Mouse (Mus musculus) liver, embryonic 12.5 days (tissue): ENCODE data around the gene Xlr4c. TPM values are rescaled to one million over a fixed set of nuclear protein-coding genes. Genes with fewer than 3 reads are reported as not detected.
A peak's percentile ranks its signal among the peaks of the same experiment; 100 is the strongest.
"Not testable (repeated sequence)": the region's sequence is repeated elsewhere in the genome, so short reads cannot be mapped to it uniquely, and the experiment has no call there.

ENCODE experiments used
- ATAC-seq: fragments of 200-750 bp; cut with Nextera tagmentation; 2 replicates; pipeline ENCODE4 v1.8.0; 2017; ENCODE audit warnings: moderate number of reproducible peaks, mild to moderate bottlenecking, moderate library complexity
- H3K27ac ChIP-seq: fragments of 300-500 bp; sonication (generic); 2 replicates; pipeline ENCODE4 v1.5.1; 2016; ENCODE audit warnings: mild to moderate bottlenecking
- H3K27me3 ChIP-seq: fragments of 300-500 bp; sonication (generic); replicated peaks from 2 replicates; pipeline ENCODE4 v1.6.1; 2016; ENCODE audit warnings: mild to moderate bottlenecking, moderate library complexity
- H3K36me3 ChIP-seq: fragments of 300-500 bp; sonication (generic); 2 replicates; pipeline ENCODE4 v1.6.1; 2016; ENCODE audit warnings: mild to moderate bottlenecking, moderate library complexity
- H3K4me1 ChIP-seq: fragments of 300-500 bp; sonication (generic); 2 replicates; pipeline ENCODE4 v1.6.1; 2016
- H3K4me2 ChIP-seq: fragments of 300-500 bp; sonication (generic); 2 replicates; pipeline ENCODE4 v1.6.1; 2016; ENCODE audit warnings: mild to moderate bottlenecking, moderate library complexity
- H3K4me3 ChIP-seq: fragments of 300-500 bp; sonication (generic); 2 replicates; pipeline ENCODE4 v1.5.1; 2016; ENCODE audit warnings: mild to moderate bottlenecking, moderate library complexity
- H3K9ac ChIP-seq: fragments of 300-500 bp; sonication (generic); 2 replicates; pipeline ENCODE4 v1.6.1; 2016; ENCODE audit warnings: mild to moderate bottlenecking, moderate library complexity
- H3K9me3 ChIP-seq: fragments of 300-500 bp; sonication (generic); replicated peaks from 2 replicates; pipeline ENCODE4 v1.6.1; 2016; ENCODE audit warnings: mild to moderate bottlenecking, moderate library complexity
- WGBS: fragments of 180-500 bp; shearing (Covaris S2); methylation state at CpG from one replicate; pipeline ENCODE4 v1.1.7; 2016; ENCODE audit not compliant: insufficient replicate concordance; 5-methylcytosine and 5-hydroxymethylcytosine counted together
- polyA plus RNA-seq: library from polyadenylated mRNA; unstranded; fragments of >200 nt; fragmentation: Nextera tagmentation; extraction: Ambion mirVana; gene quantifications from 2 replicates; pipeline ENCODE4 v1.2.1, GENCODE M21; 2016

The Xlr4c gene
- 0.50 and 0.51 TPM in 2 replicates for polyA plus RNA-seq

GRCm38 (mm10) chrX:73242821-73243325 is at the start of gene Xlr4c:
Xlr4c (minus strand) TSS chrX:73243130.
- 60% methylated on average over 14 of the region's 14 CpGs for WGBS
- H3K9me3 ChIP-seq, H3K4me2 ChIP-seq, ATAC-seq, H3K4me1 ChIP-seq, H3K27ac ChIP-seq, H3K36me3 ChIP-seq, H3K9ac ChIP-seq, H3K27me3 ChIP-seq, H3K4me3 ChIP-seq: not testable (repeated sequence)

GRCm38 (mm10) chrX:73265270-73265669 is 22.3 kb upstream of the Xlr4c start, which contains the start of gene Xlr3c:
Xlr3c (minus strand) TSS chrX:73265390.
- not testable (repeated sequence) for H3K4me1 ChIP-seq, H3K4me2 ChIP-seq, H3K36me3 ChIP-seq, H3K27me3 ChIP-seq, H3K27ac ChIP-seq, H3K9me3 ChIP-seq, H3K9ac ChIP-seq, H3K4me3 ChIP-seq, ATAC-seq
- 76% methylated on average over 14 of the region's 14 CpGs for WGBS

- H3K4me1 ChIP-seq, H3K4me3 ChIP-seq, H3K9ac ChIP-seq, H3K4me2 ChIP-seq, H3K36me3 ChIP-seq, H3K9me3 ChIP-seq, H3K27ac ChIP-seq, ATAC-seq, H3K27me3 ChIP-seq: not testable (repeated sequence)
- 43% methylated on average over 1 of the region's 2 CpGs for WGBS
These were observed 19.5 kb upstream of the Xlr4c start for GRCm38 (mm10) chrX:73262428-73262827.

GRCm38 (mm10) chrX:73229288-73229687 is 13.6 kb downstream of the Xlr4c start:
- Histone ChIP-seq H3K4me2 (peak overlapping the region; percentile 88), H3K4me3 (peak overlapping the region; percentile 69), H3K4me1 (peaks cover 6% of the 10 kb centered on the region; the same call in 1 of the 2 replicates), H3K27me3 (peaks cover 14% of the 10 kb centered on the region), H3K9me3 (no peaks in the 10 kb centered on the region), H3K9ac (peak overlapping the region; percentile 71; the same call in 1 of the 2 replicates), H3K27ac (no peak overlapping the region), H3K36me3 (no peaks in the 10 kb centered on the region)
- 27% methylated on average over 3 of the region's 3 CpGs for WGBS
- ATAC-seq = no peak

- peak overlapping the region; percentile 88 for H3K4me2 ChIP-seq
- peak overlapping the region; percentile 71 for H3K9ac ChIP-seq
- H3K27ac ChIP-seq = peak overlapping the region; percentile 80; the same call in 1 of the 2 replicates
- peaks cover 6% of the 10 kb centered on the region; the same call in 1 of the 2 replicates for H3K4me1 ChIP-seq
- peak; percentile 62 for ATAC-seq
- H3K9me3 ChIP-seq = no peaks in the 10 kb centered on the region
- 6% methylated on average over 45 of the region's 51 CpGs for WGBS
- peak overlapping the region; percentile 69 for H3K4me3 ChIP-seq
- H3K36me3 ChIP-seq = no peaks in the 10 kb centered on the region
- peaks cover 14% of the 10 kb centered on the region for H3K27me3 ChIP-seq
These were observed 14.2 kb downstream of the Xlr4c start for GRCm38 (mm10) chrX:73228606-73229214.

GRCm38 (mm10) chrX:73227914-73228605 is 14.9 kb downstream of the Xlr4c start, which contains the start of gene F8a:
F8a (plus strand) TSS chrX:73228291.
- Histone ChIP-seq H3K27ac (peak within 1 kb of the TSS; percentile 80), H3K36me3 (no peaks in the 10 kb centered on the region), H3K27me3 (peaks cover 14% of the 10 kb centered on the region), H3K4me2 (peak within 1 kb of the TSS; percentile 88), H3K9ac (peak within 1 kb of the TSS; percentile 71), H3K4me3 (peak within 1 kb of the TSS; percentile 69), H3K9me3 (no peaks in the 10 kb centered on the region), H3K4me1 (peaks cover 6% of the 10 kb centered on the region; the same call in 1 of the 2 replicates)
- WGBS = 11% methylated on average over 37 of the region's 39 CpGs
- peak; percentile 94 for ATAC-seq

GRCm38 (mm10) chrX:73225365-73225764 is 17.6 kb downstream of the Xlr4c start:
- Histone ChIP-seq H3K36me3 (no peaks in the 10 kb centered on the region), H3K27me3 (peaks cover 14% of the 10 kb centered on the region), H3K4me1 (peaks cover 6% of the 10 kb centered on the region; the same call in 1 of the 2 replicates), H3K9me3 (no peaks in the 10 kb centered on the region), H3K9ac (no peak overlapping the region), H3K27ac (no peak overlapping the region), H3K4me2 (no peak overlapping the region), H3K4me3 (no peak overlapping the region)
- ATAC-seq = no peak
- 48% methylated on average over 1 of the region's 1 CpGs for WGBS

GRCm38 (mm10) chrX:73213819-73214564 is 28.9 kb downstream of the Xlr4c start, which contains the start of gene Xlr4b:
Xlr4b (plus strand) TSS chrX:73214333.
- not testable (repeated sequence) for H3K27ac ChIP-seq, H3K4me2 ChIP-seq, ATAC-seq, H3K9ac ChIP-seq, H3K4me3 ChIP-seq, H3K27me3 ChIP-seq, H3K36me3 ChIP-seq, H3K9me3 ChIP-seq, H3K4me1 ChIP-seq
- WGBS = 44% methylated on average over 19 of the region's 19 CpGs

- 60% methylated on average over 12 of the region's 12 CpGs for WGBS
- not testable (repeated sequence) for H3K4me2 ChIP-seq
These were observed 51.0 kb downstream of the Xlr4c start, which contains the start of gene Xlr3b for GRCm38 (mm10) chrX:73191934-73192333. Xlr3b (plus strand) TSS chrX:73192207.

More at GRCm38 (mm10) chrX:73191934-73192333, 51.0 kb downstream of the Xlr4c start, which contains the start of gene Xlr3b:
- not testable (repeated sequence) for H3K9me3 ChIP-seq, H3K4me1 ChIP-seq, H3K9ac ChIP-seq, H3K27me3 ChIP-seq, H3K27ac ChIP-seq, ATAC-seq, H3K4me3 ChIP-seq, H3K36me3 ChIP-seq
